Mouse (Mus musculus) bone marrow, adult 2 months (tissue): ENCODE measurements around the gene Lrrc52.

Experiments
- CTCF ChIP-seq: fragments of 200-500 bp; IDR thresholded peaks from 2 replicates; pipeline ENCODE4 v1.5.1; 2011; ENCODE audit warnings: low read length, control low read depth; ENCODE audit not compliant: control insufficient read depth, insufficient read depth
- POLR2A ChIP-seq: fragments of 200-500 bp; IDR thresholded peaks from 2 replicates; pipeline ENCODE4 v1.6.1; 2011; ENCODE audit warnings: low read depth, mild to moderate bottlenecking, control low read depth, low read length, borderline replicate concordance; ENCODE audit not compliant: control insufficient read depth

DNA sequence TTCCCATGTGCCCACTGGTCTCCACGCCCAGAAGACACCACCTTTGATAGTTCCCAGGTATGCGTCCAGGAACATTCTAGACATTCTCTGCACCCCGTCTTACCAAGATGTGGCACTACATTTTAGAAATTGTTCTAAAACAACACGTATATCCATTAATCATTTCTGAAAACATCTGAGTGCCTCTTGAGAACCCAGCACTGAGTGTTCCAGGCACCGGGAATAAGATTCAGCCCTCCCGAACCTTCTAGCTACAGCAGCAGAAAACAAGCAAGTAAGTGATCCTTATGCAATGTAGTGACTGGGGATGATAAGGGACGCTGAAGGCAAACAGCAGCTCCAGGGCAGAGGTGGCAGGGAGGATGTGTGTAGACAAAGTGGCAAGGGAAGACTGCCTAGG lies 24.9 kb upstream of the Lrrc52 start:
- TF ChIP-seq CTCF (no peak), POLR2A (no peak)
